Mouse (Mus musculus): Measurements from ENCODE around the gene Lamp1. TPM values are rescaled to one million over a fixed set of nuclear protein-coding genes. Genes with fewer than 3 reads are reported as not detected.
A peak's percentile ranks its signal among the peaks of the same experiment; 100 is the strongest.

Lamp1 gene
- polyA plus RNA-seq, 1 experiment from 2014 or later: 242 TPM

DNA sequence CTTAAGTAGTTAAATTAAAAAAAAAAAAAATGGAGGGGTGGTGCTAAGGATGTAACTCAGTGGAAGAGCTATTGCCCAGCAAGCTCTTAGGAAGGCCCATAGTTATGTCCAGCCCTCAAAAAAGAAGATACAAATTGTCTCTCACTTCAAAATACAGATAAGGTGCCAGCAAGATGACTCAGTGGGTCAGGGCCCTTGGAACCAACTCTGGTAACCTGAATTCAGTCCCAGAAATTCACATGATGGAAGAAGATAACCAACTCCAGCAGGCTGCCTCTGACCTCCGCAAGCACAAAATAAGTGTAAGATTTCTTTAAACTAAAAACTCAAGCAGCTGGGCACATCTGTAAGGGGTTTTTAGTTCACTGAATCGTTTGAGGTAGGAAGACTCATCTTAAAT lies 10.5 kb upstream of the Lamp1 start:
- no peak overlapping the region for H3K4me3 ChIP-seq
- H3K36me3 ChIP-seq: peaks cover 53% of the 10 kb centered on the region
- no peaks in the 10 kb centered on the region for H3K9me3 ChIP-seq
- no peak for ATAC-seq (ENCODE audit: low FRiP score, low read depth)
- H3K27me3 ChIP-seq: no peaks in the 10 kb centered on the region
- H3K4me1 ChIP-seq: no peaks in the 10 kb centered on the region
- 89% methylated on average over 2 of the region's 2 CpGs for WGBS
- no peak overlapping the region for H3K27ac ChIP-seq (replicated peaks)
- no peak overlapping the region for H3K9ac ChIP-seq (replicated peaks)
- H3K4me2 ChIP-seq (replicated peaks): no peak overlapping the region

DNA sequence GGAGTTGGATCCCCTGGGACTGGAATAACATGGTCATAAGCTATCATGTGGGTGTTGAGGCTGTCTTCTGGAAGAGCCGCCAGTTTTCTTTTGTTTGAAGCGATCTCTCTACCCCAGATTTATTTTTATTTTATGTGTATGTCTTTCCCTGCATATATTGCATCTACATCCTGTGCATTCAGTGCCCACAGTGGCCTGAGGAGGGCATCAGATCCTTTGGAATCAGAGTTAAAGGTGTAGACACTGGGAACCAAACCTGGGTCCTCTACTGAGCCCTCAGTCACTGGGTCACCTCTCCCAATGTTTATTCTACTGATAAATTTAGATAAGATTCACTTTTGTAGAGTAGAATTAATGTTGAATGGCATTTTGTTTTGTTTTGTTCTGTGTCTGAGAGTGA lies 9.7 kb upstream of the Lamp1 start:
- Histone ChIP-seq H3K4me2 (replicated peaks) (no peak overlapping the region), H3K4me1 (no peaks in the 10 kb centered on the region), H3K36me3 (peaks cover 47% of the 10 kb centered on the region), H3K27ac (replicated peaks) (no peak overlapping the region), H3K27me3 (no peaks in the 10 kb centered on the region), H3K9ac (replicated peaks) (no peak overlapping the region), H3K4me3 (no peak overlapping the region), H3K9me3 (no peaks in the 10 kb centered on the region)
- ATAC-seq (ENCODE audit: low FRiP score, low read depth): no peak
- 90% methylated on average over 2 of the region's 2 CpGs for WGBS

DNA sequence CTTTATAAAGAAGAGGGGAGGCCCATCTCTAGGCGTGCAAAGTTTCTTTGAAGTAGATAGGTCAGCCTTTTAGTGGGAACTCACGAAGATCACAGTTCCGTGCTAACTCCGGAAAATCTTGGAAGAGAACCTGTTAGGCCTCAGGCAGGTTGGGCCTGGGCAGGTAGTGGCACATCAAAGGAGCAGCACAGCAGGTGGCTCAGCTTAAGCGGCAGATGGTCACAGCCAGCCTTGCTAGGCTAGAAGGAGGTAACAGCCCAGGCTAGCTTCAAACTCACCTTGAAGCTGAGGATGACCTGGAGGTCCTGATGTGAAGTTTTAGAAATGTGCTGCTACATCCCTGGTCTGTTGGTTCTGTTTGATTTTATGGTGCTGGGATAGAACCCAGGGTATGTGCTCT lies 9.1 kb upstream of the Lamp1 start:
- Histone ChIP-seq H3K27me3 (no peaks in the 10 kb centered on the region), H3K4me2 (replicated peaks) (no peak overlapping the region), H3K9ac (replicated peaks) (no peak overlapping the region), H3K4me1 (no peaks in the 10 kb centered on the region), H3K36me3 (peaks cover 41% of the 10 kb centered on the region), H3K9me3 (no peaks in the 10 kb centered on the region), H3K27ac (replicated peaks) (no peak overlapping the region), H3K4me3 (no peak overlapping the region)
- WGBS: 61% methylated on average over 5 of the region's 5 CpGs
- no peak for ATAC-seq (ENCODE audit: low FRiP score, low read depth)

DNA sequence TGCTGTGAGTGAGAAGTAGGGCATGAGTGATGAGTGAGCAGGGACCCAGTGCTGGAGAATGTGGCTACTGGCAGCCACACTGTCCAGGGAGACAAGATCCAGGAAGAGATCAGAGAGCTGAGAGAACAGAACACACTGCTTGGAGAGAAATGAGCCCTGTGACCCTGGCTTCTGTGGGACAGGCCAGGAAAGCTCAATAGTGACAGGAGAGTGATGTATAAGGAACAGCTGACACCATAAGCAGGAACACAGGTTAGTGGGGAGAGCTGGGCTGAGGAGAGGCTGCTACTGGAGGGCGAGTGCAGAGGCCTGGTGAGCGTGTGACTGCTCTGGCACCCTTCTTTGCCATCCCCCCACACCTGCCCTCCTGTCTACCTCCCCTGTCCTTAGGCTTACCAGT lies 8.0 kb upstream of the Lamp1 start:
- no peak overlapping the region for H3K4me2 ChIP-seq (replicated peaks)
- H3K27ac ChIP-seq (replicated peaks): no peak overlapping the region
- WGBS: 79% methylated on average over 2 of the region's 2 CpGs
- no peaks in the 10 kb centered on the region for H3K4me1 ChIP-seq
- peaks cover 31% of the 10 kb centered on the region for H3K36me3 ChIP-seq
- H3K27me3 ChIP-seq: no peaks in the 10 kb centered on the region
- no peak for ATAC-seq (ENCODE audit: low FRiP score, low read depth)
- no peak overlapping the region for H3K4me3 ChIP-seq
- H3K9me3 ChIP-seq: no peaks in the 10 kb centered on the region
- no peak overlapping the region for H3K9ac ChIP-seq (replicated peaks)

DNA sequence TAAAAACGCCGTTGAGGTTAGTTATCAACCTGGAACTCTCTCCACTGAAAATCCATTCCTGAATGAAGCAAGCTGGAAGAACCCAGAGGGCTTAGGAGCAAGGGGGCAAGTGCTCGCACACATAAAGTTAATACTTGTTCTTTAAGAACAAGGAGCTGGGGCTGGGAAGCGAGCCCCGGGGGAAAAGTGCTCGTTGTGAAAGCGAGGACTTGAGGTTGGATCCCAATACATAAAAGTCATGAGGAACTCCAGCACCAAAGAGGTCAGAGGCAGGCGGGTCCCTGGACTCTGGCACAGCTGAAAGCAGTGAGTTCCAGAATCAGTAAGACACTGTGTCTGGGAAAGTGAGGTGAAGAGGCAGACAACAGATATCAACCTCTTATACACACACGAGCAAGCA lies 4.9 kb upstream of the Lamp1 start:
- WGBS: 80% methylated on average over 9 of the region's 9 CpGs
- Histone ChIP-seq H3K27me3 (no peaks in the 10 kb centered on the region), H3K27ac (replicated peaks) (no peak overlapping the region), H3K4me2 (replicated peaks) (no peak overlapping the region), H3K4me3 (no peak overlapping the region), H3K36me3 (peaks cover 5% of the 10 kb centered on the region), H3K4me1 (0 out of 2 replicates have a peak, but pooled peaks cover 4% of the 10 kb centered on the region), H3K9ac (replicated peaks) (no peak overlapping the region), H3K9me3 (no peaks in the 10 kb centered on the region)
- ATAC-seq (ENCODE audit: low FRiP score, low read depth): no peak

DNA sequence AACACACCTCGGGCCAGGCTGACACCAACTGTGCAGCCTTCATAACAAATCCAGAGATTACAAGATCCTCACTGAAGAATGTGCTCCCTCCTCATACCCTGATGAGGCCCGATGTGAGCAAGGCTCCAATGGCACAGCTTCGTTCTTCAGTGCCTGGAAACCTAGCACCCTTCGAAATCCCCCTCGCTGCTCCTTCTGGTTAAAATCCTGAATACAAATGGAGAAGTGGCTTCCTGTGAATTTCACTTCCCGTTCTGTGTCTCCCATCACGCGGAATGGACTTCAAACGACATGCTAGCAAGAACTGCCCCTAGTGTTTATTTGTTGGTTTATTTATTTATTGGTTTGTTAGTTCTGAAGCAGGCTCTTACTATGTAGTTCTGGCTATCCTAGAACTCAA lies 3.6 kb upstream of the Lamp1 start:
- ATAC-seq (ENCODE audit: low FRiP score, low read depth): no peak

DNA sequence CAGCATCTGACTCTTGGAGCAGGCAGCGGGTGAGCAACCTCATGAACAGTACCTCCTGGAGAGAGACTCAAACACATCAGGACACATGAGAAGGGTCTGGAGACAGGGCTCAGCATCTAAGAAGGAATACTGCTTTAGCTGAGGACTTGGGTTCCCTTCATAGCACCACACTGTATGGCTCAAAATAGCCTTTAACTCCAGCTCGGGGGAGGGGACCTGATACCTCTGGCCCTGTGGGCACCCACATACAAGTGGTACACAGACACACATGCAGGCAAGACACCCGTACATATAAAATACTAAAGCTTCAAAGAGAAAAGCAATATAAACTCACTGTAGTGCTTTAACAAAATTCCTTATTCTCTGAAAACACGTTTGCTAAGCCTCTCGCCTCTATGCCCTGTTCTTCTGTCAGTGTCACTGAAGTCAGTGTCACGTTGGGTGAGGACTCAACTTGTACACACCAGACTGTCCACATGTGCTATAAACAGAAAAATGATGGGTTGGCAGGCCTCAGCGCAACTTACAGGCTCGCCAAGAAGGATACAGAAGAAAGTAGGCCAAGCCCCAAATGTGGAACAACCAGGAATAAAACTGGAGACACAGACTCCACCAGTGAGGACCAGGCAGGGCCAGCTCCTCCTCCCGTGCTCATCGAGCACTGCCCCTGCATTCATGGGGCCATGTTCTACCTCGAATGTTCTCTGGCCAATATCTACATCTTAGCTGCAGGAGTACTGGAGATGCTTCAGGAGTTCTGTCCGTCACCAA lies 2.4 kb upstream of the Lamp1 start:
- no peaks in the 10 kb centered on the region for H3K27me3 ChIP-seq
- no peaks in the 10 kb centered on the region for H3K36me3 ChIP-seq
- ATAC-seq (ENCODE audit: low FRiP score, low read depth): no peak
- H3K9me3 ChIP-seq: no peaks in the 10 kb centered on the region
- 79% methylated on average over 12 of the region's 12 CpGs for WGBS
- H3K4me1 ChIP-seq: peaks cover 16% of the 10 kb centered on the region
- H3K4me2 ChIP-seq (replicated peaks): no peak overlapping the region
- no peak overlapping the region for H3K9ac ChIP-seq (replicated peaks)
- H3K4me3 ChIP-seq: no peak overlapping the region
- no peak overlapping the region for H3K27ac ChIP-seq (replicated peaks)

More for the DNA sequence above, 3.6 kb upstream of the Lamp1 start:
- Histone ChIP-seq H3K9ac (replicated peaks) (0 out of 2 replicates have a peak overlapping the region, but pooled peaks have one; percentile 2), H3K9me3 (no peaks in the 10 kb centered on the region), H3K27me3 (no peaks in the 10 kb centered on the region), H3K4me1 (peaks cover 12% of the 10 kb centered on the region), H3K27ac (replicated peaks) (no peak overlapping the region), H3K4me3 (no peak overlapping the region), H3K4me2 (replicated peaks) (no peak overlapping the region), H3K36me3 (no peaks in the 10 kb centered on the region)
- 74% methylated on average over 9 of the region's 9 CpGs for WGBS

DNA sequence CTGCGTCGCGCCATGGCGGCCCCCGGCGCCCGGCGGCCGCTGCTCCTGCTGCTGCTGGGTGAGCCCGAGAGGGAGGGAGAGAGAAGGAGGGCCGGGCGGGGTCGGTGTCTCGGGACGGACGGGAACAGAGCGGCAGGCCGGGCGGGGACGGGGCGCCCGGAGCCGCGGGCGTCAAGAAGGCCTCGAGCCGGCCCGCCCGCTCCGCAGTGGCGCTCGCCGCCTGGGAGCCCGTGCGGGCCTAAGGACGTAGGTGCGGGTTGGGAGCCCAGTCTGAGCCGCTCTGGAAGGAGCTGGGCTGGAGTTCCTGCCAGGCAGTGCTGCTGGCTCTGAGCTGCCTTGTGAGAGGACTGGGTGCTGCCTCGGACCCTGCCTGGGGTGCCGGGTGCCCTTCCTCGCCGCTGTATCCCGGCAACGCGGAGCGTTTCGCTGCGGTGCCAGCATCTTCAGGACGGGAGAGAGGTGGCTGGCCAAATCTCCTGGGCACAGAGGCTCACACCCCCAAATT lies 468 bp downstream of the Lamp1 start:
- peaks cover 19% of the 10 kb centered on the region for H3K4me1 ChIP-seq
- H3K36me3 ChIP-seq: 0 out of 2 replicates have a peak, but pooled peaks cover 2% of the 10 kb centered on the region
- under 1% methylated on average over 42 of the region's 49 CpGs for WGBS
- peak overlapping the region; percentile 73 for H3K27ac ChIP-seq (replicated peaks)
- no peaks in the 10 kb centered on the region for H3K9me3 ChIP-seq
- H3K27me3 ChIP-seq: no peaks in the 10 kb centered on the region
- ATAC-seq (ENCODE audit: low FRiP score, low read depth): peak; percentile 72
- H3K4me3 ChIP-seq: peak overlapping the region; percentile 98
- H3K4me2 ChIP-seq (replicated peaks): peak overlapping the region; percentile 93
- peak overlapping the region; percentile 98 for H3K9ac ChIP-seq (replicated peaks)

DNA sequence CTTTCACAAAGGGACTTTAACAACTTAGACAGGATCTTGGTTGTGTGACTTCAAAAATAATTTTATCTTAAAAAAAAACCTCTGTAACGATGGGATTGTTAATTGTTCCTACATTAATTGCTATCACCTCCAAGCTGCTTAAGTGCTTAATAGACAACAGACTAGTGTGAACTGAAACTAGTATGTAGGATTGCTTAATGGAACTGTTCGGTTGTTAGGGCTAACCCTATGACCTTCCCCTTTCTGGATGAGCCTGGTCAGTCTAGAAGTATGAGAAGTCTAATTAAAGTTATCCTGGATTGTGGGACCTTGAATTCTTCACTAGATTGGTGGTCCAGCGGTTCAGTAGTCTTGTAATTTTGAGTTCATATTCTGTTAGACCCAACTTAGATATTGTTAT lies 1.7 kb downstream of the Lamp1 start:
- ATAC-seq (ENCODE audit: low FRiP score, low read depth): no peak
- Histone ChIP-seq H3K9me3 (no peaks in the 10 kb centered on the region), H3K4me1 (peaks cover 19% of the 10 kb centered on the region), H3K4me2 (replicated peaks) (peak overlapping the region; percentile 93), H3K27me3 (no peaks in the 10 kb centered on the region), H3K27ac (replicated peaks) (no peak overlapping the region), H3K4me3 (no peak overlapping the region), H3K36me3 (0 out of 2 replicates have a peak, but pooled peaks cover 2% of the 10 kb centered on the region), H3K9ac (replicated peaks) (no peak overlapping the region)
- WGBS: 90% methylated on average over 3 of the region's 3 CpGs

DNA sequence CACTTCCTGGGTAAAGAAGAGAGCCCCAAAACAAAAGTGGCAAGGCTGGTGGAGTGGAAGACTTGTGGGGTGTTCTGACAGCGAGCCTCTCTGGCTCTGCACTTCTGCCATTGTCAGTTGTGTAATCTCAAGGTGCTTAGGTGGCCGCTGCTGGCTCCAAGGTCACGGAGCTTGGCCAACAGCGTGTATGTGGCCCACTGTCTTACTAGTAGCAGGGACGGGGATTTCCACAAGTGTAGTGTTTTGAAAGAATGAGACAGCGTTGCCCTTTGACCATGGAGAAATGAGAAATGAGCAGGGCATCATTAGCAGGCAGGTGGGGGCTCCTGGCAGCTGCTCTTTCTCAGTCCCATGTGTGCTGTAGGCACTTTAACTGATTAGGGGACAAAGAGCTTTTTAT lies 3.1 kb downstream of the Lamp1 start:
- H3K9me3 ChIP-seq: no peaks in the 10 kb centered on the region
- 83% methylated on average over 6 of the region's 6 CpGs for WGBS
- ATAC-seq (ENCODE audit: low FRiP score, low read depth): no peak
- H3K4me3 ChIP-seq: no peak overlapping the region
- 0 out of 2 replicates have a peak overlapping the region, but pooled peaks have one; percentile 17 for H3K9ac ChIP-seq (replicated peaks)
- no peaks in the 10 kb centered on the region for H3K27me3 ChIP-seq
- peaks cover 14% of the 10 kb centered on the region; the same call in 1 of the 2 replicates for H3K36me3 ChIP-seq
- peaks cover 19% of the 10 kb centered on the region for H3K4me1 ChIP-seq
- H3K4me2 ChIP-seq (replicated peaks): no peak overlapping the region
- no peak overlapping the region for H3K27ac ChIP-seq (replicated peaks)

DNA sequence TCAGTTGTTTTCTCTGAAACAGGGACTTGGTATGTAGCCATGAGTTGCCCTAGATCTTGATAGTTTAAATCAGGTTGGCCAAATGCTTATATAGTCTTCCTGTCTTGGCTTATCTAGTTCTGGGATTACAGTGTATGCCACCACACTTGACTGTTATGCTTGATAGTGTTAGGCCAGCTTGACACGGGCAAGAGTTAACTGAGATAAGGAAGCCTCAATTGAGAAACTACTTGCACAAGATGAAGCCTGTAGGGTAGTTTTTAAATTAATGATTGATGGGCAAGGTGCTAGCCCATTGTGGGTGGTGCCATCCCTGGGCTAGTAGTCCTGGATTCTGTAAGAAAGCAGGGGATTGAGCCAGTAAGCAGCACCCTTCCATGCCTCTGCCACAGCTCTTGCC lies 4.6 kb downstream of the Lamp1 start:
- Histone ChIP-seq H3K4me2 (replicated peaks) (no peak overlapping the region), H3K4me3 (no peak overlapping the region), H3K27ac (replicated peaks) (no peak overlapping the region), H3K4me1 (peaks cover 17% of the 10 kb centered on the region), H3K9ac (replicated peaks) (no peak overlapping the region), H3K27me3 (no peaks in the 10 kb centered on the region), H3K36me3 (peaks cover 28% of the 10 kb centered on the region), H3K9me3 (no peaks in the 10 kb centered on the region)
- no peak for ATAC-seq (ENCODE audit: low FRiP score, low read depth)
- WGBS: 95% methylated on average over 1 of the region's 1 CpGs

DNA sequence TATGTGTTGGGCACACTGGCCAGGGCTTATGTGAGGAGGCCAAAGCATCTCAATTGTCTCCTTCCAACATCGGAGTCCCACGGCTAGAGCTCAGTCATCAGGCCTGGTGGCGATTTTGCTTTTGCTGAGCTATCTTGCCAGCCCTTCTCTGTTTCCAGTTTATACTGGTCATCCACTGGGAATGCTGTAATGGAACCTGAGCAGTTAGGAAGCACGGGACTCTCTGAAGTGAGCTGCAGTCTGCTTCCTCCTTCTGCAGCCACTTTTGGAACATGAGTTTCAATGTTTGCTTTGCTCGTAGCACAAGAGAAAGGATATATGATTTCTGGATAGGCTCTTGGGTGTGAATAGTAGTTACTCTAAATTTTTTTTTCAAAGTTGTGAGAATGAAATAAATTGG lies 5.4 kb downstream of the Lamp1 start:
- Histone ChIP-seq H3K4me1 (peaks cover 15% of the 10 kb centered on the region), H3K27me3 (no peaks in the 10 kb centered on the region), H3K27ac (replicated peaks) (no peak overlapping the region), H3K9ac (replicated peaks) (no peak overlapping the region), H3K4me2 (replicated peaks) (no peak overlapping the region), H3K36me3 (peaks cover 36% of the 10 kb centered on the region), H3K9me3 (no peaks in the 10 kb centered on the region), H3K4me3 (no peak overlapping the region)
- 90% methylated on average over 5 of the region's 5 CpGs for WGBS
- ATAC-seq (ENCODE audit: low FRiP score, low read depth): no peak
